Mouse (Mus musculus): ENCODE data around the gene Lrrn2. TPM values are rescaled to one million over a fixed set of nuclear protein-coding genes. Genes with fewer than 3 reads are reported as not detected.

Lrrn2 gene
- polyA plus RNA-seq (2012; rRNA removed), result 0.49 and 0.66 TPM in 2 replicates

DNA sequence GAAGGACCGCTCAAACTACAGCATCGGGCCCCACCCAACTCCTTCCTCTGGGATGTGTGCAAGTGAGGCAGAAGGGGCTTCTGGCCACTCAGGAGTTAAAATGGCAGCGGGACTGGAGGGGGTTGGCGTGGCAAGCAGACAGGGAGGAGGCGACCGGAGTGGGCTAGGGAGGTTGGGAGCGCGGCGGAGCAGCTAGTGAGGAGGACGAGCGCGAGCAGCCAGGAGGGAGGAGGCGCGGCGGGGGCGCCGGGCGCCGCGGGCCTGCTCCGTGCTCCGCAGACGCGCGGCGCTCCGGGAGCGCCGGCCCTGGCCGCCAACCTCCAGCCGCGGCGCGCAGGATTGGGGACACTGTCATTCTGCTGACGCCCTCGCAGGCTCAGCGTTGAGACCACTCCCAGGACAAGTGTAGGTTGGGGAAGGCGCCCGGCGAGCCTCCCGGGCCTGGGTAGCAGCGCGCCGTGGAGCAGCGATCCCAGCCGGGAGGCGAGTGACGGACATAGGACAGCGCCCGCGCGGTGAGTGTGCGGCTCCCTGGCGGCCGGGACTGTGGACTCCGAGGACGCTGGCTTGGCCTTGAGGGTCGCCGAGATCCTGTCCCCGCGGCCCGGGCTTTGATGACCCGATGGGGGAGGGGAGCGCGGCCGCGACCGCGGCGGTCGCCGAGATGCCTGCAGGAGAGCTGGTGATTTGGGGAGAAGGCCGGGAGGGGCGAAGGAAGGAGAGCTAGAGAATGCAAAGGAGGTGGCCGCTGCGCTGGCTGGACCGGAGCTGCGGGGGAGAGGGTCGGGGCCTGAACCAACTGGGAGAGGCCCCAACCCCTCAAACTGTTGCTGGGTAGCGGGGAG is at the start of gene Lrrn2:
Lrrn2 (plus strand) TSS at position 113 of the 845 bp plus-strand sequence.
- H3K4me3 ChIP-seq (ENCODE audit: control insufficient read depth, low read depth, low read length), result peak within 1 kb of the TSS; percentile 80
- peaks cover 17% of the 10 kb centered on the region for H3K4me1 ChIP-seq (ENCODE audit: control insufficient read depth, insufficient read depth, low read length)
- H3K27me3 ChIP-seq (ENCODE audit: control insufficient read depth, insufficient read depth, low read length), result no peaks in the 10 kb centered on the region; the same call in 1 of the 2 replicates
- no peak for TF ChIP-seq CTCF (IDR thresholded peaks at IDR 0.05; ENCODE audit: control insufficient read depth, insufficient read depth, insufficient replicate concordance, low read depth, low read length)
- TF ChIP-seq POLR2A (IDR thresholded peaks at IDR 0.05; ENCODE audit: control insufficient read depth, low read depth, low read length), result no peak
- H3K27ac ChIP-seq (ENCODE audit: control insufficient read depth, insufficient read depth, low read depth, low read length), result no peak within 1 kb of the TSS
- H3K36me3 ChIP-seq (ENCODE audit: control insufficient read depth, insufficient read depth, low read length), result no peaks in the 10 kb centered on the region

DNA sequence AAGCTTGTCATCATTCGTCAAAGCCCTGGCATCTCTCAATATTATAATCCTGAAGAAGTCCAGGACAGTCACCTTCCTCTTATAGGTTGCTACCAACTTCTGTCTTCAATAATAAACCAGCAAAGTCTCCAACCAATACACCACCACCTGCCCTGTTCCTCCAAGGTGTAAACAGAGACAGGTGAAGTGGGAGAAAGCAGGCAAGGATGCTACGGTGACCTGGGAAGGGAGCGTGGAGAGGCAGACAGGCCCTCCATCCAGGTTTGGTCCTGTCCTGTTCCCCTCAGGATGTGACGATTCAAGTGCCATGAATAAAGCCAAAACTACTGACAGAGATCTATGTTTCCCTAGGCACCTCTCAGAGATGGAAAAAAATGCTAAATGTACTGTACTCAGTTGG is 48.1 kb upstream of the Lrrn2 start:
- Histone ChIP-seq H3K4me1 (ENCODE audit: control insufficient read depth, insufficient read depth, low read length) (no peaks in the 10 kb centered on the region), H3K27ac (ENCODE audit: control insufficient read depth, insufficient read depth, low read depth, low read length) (no peak overlapping the region), H3K4me3 (ENCODE audit: control insufficient read depth, low read depth, low read length) (no peak overlapping the region), H3K36me3 (ENCODE audit: control insufficient read depth, insufficient read depth, low read length) (no peaks in the 10 kb centered on the region), H3K27me3 (ENCODE audit: control insufficient read depth, insufficient read depth, low read length) (no peaks in the 10 kb centered on the region)
- TF ChIP-seq CTCF (IDR thresholded peaks at IDR 0.05; ENCODE audit: control insufficient read depth, insufficient read depth, insufficient replicate concordance, low read depth, low read length), result no peak
- TF ChIP-seq POLR2A (IDR thresholded peaks at IDR 0.05; ENCODE audit: control insufficient read depth, low read depth, low read length), result no peak

DNA sequence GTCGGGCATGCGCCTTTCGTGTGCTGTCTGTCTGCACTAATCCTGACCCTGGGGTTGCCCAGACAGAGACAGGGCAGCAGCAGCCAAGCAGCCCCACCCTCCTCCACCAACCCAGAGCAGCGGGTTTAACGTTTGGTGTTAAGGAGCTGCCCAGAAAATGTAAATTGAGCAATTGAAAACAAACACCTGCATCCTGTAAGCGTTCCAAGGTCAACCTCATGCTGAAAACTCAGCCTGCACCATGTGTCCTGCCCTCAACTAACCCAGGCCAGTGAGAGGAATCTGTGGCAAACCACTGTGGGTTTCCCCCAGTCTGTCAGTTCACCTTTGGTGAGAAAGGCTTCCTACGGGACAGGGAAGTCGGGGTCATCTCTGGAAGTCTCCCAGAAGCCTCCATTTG is 46.0 kb upstream of the Lrrn2 start:
- no peaks in the 10 kb centered on the region for H3K27me3 ChIP-seq (ENCODE audit: control insufficient read depth, insufficient read depth, low read length)
- H3K4me3 ChIP-seq (ENCODE audit: control insufficient read depth, low read depth, low read length), result no peak overlapping the region
- H3K36me3 ChIP-seq (ENCODE audit: control insufficient read depth, insufficient read depth, low read length), result no peaks in the 10 kb centered on the region
- no peak overlapping the region for H3K27ac ChIP-seq (ENCODE audit: control insufficient read depth, insufficient read depth, low read depth, low read length)
- no peak for TF ChIP-seq CTCF (IDR thresholded peaks at IDR 0.05; ENCODE audit: control insufficient read depth, insufficient read depth, insufficient replicate concordance, low read depth, low read length)
- no peak for TF ChIP-seq POLR2A (IDR thresholded peaks at IDR 0.05; ENCODE audit: control insufficient read depth, low read depth, low read length)
- no peaks in the 10 kb centered on the region for H3K4me1 ChIP-seq (ENCODE audit: control insufficient read depth, insufficient read depth, low read length)

DNA sequence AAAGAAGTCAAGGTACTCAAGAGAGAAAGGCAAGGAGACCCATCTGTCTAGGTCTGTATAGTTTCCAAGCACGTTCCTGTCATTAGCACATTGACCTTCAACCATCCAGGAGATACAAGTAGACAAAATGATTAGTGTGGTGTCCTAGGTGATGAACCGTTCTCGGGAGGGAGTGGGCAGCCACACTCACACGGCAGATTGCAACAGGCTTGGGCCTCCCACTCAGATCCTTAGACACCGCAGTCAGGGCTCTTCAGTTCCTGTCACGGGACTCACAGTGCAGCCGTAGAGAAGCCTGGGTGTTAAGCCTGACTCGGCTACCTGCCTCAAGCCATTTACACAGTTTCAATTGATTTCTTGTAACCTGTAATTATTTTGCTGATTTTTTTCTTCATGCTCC is 43.2 kb upstream of the Lrrn2 start:
- TF ChIP-seq CTCF (IDR thresholded peaks at IDR 0.05; ENCODE audit: control insufficient read depth, insufficient read depth, insufficient replicate concordance, low read depth, low read length), result no peak
- no peaks in the 10 kb centered on the region for H3K36me3 ChIP-seq (ENCODE audit: control insufficient read depth, insufficient read depth, low read length)
- H3K27ac ChIP-seq (ENCODE audit: control insufficient read depth, insufficient read depth, low read depth, low read length), result no peak overlapping the region
- H3K27me3 ChIP-seq (ENCODE audit: control insufficient read depth, insufficient read depth, low read length), result no peaks in the 10 kb centered on the region
- H3K4me1 ChIP-seq (ENCODE audit: control insufficient read depth, insufficient read depth, low read length), result no peaks in the 10 kb centered on the region
- no peak overlapping the region for H3K4me3 ChIP-seq (ENCODE audit: control insufficient read depth, low read depth, low read length)

DNA sequence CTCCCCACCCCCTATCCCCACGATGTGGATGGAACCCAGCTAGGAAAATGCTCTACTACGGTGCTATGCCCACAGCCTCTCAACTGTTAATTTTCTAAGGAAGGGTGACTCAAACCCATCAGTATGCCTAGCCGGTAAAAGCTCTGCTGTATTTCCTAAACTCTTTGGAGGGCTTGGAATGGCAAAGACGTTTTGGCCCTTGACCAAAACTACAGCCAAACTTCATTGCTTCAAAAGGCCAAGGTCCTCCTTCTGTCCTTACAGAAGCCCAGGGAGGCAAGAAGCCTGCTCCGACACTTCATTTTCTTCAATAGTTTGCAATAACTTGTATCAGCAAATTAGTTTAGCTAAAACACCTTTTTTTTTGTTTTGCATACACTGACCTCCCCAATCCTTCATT is 42.4 kb upstream of the Lrrn2 start:
- H3K27ac ChIP-seq (ENCODE audit: control insufficient read depth, insufficient read depth, low read depth, low read length), result no peak overlapping the region
- TF ChIP-seq POLR2A (IDR thresholded peaks at IDR 0.05; ENCODE audit: control insufficient read depth, low read depth, low read length), result no peak
- TF ChIP-seq CTCF (IDR thresholded peaks at IDR 0.05; ENCODE audit: control insufficient read depth, insufficient read depth, insufficient replicate concordance, low read depth, low read length), result no peak
- no peaks in the 10 kb centered on the region for H3K27me3 ChIP-seq (ENCODE audit: control insufficient read depth, insufficient read depth, low read length)
- no peak overlapping the region for H3K4me3 ChIP-seq (ENCODE audit: control insufficient read depth, low read depth, low read length)
- H3K4me1 ChIP-seq (ENCODE audit: control insufficient read depth, insufficient read depth, low read length), result no peaks in the 10 kb centered on the region
- H3K36me3 ChIP-seq (ENCODE audit: control insufficient read depth, insufficient read depth, low read length), result no peaks in the 10 kb centered on the region

DNA sequence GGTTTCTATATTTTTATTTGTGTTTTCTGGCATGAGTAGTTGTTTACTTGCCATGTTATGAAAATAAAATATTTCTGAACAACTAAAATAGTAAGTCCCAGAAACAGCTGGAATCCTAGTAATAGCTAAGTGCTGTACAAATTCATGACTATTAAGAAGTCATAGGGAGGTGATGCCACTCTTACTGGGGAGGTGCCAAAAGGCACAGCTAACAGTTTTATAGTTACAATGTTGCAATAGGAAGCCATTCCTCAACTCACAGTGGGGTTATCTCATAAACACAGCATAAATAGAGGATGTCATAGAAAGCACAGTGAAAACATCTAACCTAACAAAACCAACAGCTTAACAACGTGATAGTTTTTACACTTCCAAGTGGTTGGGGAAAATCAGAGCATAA is 41.7 kb upstream of the Lrrn2 start:
- no peak for TF ChIP-seq CTCF (IDR thresholded peaks at IDR 0.05; ENCODE audit: control insufficient read depth, insufficient read depth, insufficient replicate concordance, low read depth, low read length)
- H3K4me1 ChIP-seq (ENCODE audit: control insufficient read depth, insufficient read depth, low read length), result no peaks in the 10 kb centered on the region
- H3K27me3 ChIP-seq (ENCODE audit: control insufficient read depth, insufficient read depth, low read length), result no peaks in the 10 kb centered on the region

DNA sequence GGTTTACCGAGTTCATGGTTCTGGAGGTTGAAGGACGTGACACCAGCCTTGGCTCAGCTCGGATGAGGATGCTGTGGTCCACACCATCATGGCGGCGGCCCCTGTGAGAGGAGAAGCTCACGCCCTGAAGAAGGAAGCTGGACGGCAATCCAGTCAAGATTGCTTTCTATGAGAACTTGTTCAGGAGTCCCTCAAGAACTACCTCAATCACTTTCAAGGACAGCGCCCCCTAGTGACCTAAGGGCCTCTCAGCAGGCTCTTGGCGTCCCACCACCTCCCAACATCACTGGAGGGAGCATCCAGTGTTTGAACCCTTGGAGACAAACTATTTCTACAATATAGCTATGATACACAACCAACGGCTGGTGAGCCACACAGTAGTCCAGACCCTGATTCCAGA is 36.5 kb upstream of the Lrrn2 start:
- Histone ChIP-seq H3K36me3 (ENCODE audit: control insufficient read depth, insufficient read depth, low read length) (no peaks in the 10 kb centered on the region), H3K4me1 (ENCODE audit: control insufficient read depth, insufficient read depth, low read length) (no peaks in the 10 kb centered on the region; the same call in 1 of the 2 replicates), H3K4me3 (ENCODE audit: control insufficient read depth, low read depth, low read length) (no peak overlapping the region), H3K27ac (ENCODE audit: control insufficient read depth, insufficient read depth, low read depth, low read length) (no peak overlapping the region), H3K27me3 (ENCODE audit: control insufficient read depth, insufficient read depth, low read length) (no peaks in the 10 kb centered on the region)
- TF ChIP-seq CTCF (IDR thresholded peaks at IDR 0.05; ENCODE audit: control insufficient read depth, insufficient read depth, insufficient replicate concordance, low read depth, low read length), result peak; percentile 71
- TF ChIP-seq POLR2A (IDR thresholded peaks at IDR 0.05; ENCODE audit: control insufficient read depth, low read depth, low read length), result no peak

More for the DNA sequence above, 41.7 kb upstream of the Lrrn2 start:
- Histone ChIP-seq H3K4me3 (ENCODE audit: control insufficient read depth, low read depth, low read length) (no peak overlapping the region), H3K36me3 (ENCODE audit: control insufficient read depth, insufficient read depth, low read length) (no peaks in the 10 kb centered on the region), H3K27ac (ENCODE audit: control insufficient read depth, insufficient read depth, low read depth, low read length) (no peak overlapping the region)
